Mouse (Mus musculus) liver, postnatal 0 days (tissue): ENCODE measurements around the gene Sec24b.

ENCODE experiments used
- CTCF ChIP-seq: sonication (generic); IDR thresholded peaks from 2 replicates; pipeline ENCODE4 v1.5.1; 2016; ENCODE audit warnings: antibody characterized with exemption, low read depth
- EP300 ChIP-seq: IDR thresholded peaks from 2 replicates; pipeline ENCODE4 v1.6.1; 2016; ENCODE audit warnings: antibody characterized with exemption, low read depth, mild to moderate bottlenecking

DNA sequence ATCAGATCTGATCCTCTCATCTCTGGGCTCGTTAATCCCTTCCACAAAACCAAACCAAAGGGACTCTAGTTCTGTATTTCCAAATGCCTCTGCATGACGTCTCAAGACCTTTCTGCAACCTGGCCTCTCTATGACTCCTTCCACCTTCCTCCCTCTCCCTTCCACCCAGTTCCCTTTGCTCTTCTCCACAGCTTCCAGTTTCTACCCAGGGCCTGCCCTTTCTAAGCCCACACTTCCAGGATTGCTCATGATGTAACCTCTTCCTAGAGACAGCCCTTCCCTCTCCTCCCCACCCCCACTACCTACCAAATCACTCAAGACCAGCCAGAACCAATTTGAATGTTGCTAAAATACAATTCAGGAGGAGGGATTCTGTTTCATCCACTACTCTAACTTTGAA, 2.9 kb downstream of the Sec24b start:
- no peak for TF ChIP-seq CTCF
- TF ChIP-seq EP300 = no peak
